Mouse (Mus musculus) E14TG2a.4 (cell line): ENCODE measurements at regions not wholly inside any gene's neighbourhood (a gene's known extent, or its start where the extent isn't known, plus 50 kb on each side); places are given as distances from the start of the nearest gene placed in this dataset.

Experiments used
- CTCF ChIP-seq: conservative IDR thresholded peaks from 2 replicates; pipeline ENCODE4 v1.5.1; 2014; ENCODE audit warnings: low read length
- NANOG ChIP-seq: IDR thresholded peaks from 2 replicates; pipeline ENCODE4 v1.6.1; 2014; ENCODE audit warnings: borderline replicate concordance, low read length, mixed read lengths
- POU5F1 ChIP-seq: IDR thresholded peaks from 2 replicates; pipeline ENCODE4 v1.6.1; 2014; ENCODE audit warnings: low read length, borderline replicate concordance

DNA sequence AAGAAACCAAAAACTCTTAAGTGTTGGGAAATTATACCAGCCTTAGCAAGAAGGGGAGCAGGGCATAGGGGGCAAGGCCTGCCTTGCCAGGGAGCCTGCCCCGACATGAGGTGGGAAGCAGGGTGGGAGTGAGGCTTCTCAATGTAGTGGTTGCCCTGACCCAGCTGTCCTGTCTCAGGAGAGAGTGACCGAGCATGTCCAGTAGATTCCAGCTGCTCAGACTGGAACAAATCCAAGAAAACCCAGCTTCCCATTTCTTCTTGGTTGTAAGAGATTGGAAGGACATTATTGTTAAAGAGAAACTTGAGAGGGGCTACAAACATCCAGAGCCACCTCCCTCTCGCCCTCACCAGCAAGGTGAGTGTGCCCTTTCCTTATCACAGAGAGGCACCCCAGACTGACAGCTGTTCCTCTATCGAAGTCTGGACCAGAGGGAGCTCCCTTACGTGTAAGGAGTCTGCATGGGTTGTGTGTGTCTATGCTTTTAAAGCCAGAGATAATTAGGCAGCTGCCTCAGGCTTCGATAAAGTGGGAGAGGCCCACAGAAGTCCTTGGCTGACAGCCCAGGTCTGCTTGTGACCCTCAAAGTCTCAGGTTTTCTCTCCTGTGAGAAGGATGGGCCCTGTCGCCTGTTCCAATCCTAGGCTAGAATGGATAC is 608.1 kb downstream of the Zfp706 start:
- TF ChIP-seq CTCF = no peak
- TF ChIP-seq NANOG = no peak
- TF ChIP-seq POU5F1 = no peak
